Mouse (Mus musculus): Measurements from ENCODE around the gene Ecm1.

Ecm1 gene

DNA sequence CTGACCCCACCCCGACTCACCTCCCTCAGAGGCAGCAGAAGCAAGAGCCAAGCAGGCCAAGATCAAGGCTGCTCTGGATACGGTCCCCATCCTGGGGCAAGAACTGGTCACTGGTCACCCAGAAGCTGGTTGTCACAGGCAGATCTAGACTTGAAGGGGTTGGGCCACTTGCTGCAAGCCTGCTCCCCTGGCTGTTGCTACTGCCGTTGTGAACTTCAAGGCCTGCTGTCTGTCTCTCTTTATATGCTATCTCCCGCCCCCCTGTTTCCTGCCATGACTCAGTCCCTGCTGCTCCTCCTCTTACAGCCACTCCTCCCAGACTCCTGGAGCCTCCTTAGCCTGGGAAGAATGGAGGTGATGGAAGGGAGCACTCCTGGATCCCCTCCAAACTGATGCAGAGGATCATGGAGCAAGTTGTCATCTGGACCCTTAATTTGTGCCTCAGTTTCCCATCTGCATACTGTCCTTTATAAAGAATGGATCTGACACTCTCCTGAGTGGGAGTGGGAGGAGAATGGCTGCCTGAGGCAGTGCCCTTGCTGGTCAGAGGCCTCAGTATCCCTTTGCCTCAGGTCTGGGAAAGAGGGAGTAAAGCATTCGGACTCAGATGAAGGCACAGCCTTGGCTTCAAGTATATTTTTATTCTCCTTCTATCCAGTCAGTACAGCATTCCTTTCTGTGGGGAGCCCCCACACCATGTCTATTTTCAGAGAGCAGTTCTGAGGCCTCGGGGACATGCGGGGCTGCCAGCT is at the start of gene Ecm1:
Ecm1 (minus strand) TSS at position 217 of the 752 bp plus-strand sequence.
- in situ Hi-C loops (cut with MboI) = no loop called here

DNA sequence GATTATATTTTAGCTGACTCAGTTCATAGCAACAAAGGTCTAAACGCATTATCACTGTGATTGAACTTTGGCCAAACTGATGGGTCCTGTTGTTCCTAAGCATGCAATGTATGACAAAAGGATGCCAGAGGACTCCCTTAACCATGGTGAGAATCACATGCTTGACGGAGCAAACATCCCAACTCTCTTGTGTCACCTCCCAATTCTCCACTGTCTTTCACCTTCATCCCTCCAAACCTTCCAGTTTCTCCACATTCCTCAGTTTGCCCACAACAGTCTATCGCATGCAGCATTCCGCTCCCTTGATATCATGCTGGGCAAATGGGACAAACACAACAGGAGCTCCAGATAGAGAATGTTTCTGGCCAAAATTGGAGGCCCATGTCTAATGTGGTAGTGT is 46.1 kb upstream of the Ecm1 start:
- in situ Hi-C loops (cut with MboI) = no loop called here

DNA sequence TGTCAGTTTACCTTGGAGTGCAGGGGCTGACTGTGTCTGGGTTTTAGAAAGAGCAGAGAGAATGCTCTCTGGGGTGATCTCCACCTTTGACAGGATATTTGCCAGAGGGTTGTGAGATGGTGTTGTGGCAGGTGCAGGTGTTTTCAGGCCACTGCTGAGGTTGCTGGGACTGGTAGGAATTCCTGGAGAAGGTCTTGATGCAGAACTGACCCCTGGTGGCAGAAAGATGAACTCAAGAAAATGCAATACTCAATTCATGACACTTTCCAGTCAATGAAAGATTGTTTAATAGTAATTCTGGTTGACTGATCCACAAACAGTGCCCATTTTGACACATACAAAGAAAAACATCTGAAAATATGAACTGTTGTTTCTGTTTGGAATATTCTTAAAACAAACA is 32.6 kb upstream of the Ecm1 start:
- in situ Hi-C loops (cut with MboI) = no loop called here

DNA sequence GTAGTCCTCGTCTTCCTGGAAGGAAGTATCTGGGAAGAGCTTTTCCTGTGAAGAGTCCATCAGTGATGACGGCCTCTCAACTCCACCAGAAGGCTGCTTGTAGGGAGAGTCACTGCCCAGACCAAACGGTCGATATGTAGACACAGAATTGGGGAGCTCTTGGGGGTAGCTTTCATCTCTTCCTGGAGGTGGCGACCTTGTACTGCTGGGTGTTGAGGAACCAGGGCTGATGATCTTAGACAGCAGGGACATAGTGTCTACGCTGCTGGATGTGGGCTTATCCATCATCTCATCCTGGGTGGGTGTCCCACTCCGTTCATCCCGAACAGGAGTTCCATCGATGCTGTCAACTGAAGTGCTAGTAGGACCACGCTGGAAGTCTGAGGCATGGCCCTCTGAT is 26.2 kb upstream of the Ecm1 start:
- in situ Hi-C loops (cut with MboI) = no loop called here

DNA sequence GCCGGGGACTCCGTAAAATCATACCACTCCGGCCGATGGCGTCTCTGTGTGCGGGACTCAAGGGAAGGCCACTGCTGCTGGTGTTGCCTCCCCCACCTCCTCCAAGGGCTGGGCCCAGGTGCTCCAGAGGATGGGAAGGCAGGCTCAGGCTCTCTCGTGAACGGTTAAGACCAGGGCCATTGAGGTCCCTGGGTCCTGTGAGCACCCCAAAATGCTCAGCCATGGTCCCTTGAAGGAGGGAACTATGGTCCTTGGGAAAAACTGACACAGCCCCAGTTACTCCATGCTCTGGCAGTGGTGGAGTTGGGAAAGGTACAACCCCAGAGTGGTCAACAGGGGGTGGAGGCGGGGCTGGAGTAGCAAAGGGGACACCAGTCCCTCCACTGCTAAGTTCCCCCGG is 24.4 kb upstream of the Ecm1 start:
- in situ Hi-C loops (cut with MboI) = no loop called here

DNA sequence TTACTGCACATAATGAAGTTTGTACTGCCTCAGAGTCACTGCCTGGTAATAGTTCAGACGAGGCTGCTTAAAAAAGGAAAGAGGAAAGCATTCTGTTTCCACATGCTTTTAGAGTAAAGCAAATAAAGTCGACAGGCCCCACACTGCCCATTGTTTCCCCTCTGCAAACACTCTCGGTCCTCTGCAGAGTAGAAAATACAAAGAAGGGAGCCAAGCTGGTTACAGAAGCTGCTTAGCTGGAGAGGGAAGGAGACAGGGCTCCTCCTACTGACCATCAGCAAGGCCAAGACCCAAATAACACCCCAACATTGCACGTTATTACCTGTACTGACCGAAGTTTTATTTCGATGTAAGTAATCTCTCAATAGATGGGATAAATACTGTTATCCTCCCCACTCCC is 23.6 kb upstream of the Ecm1 start:
- in situ Hi-C loops (cut with MboI) = no loop called here

DNA sequence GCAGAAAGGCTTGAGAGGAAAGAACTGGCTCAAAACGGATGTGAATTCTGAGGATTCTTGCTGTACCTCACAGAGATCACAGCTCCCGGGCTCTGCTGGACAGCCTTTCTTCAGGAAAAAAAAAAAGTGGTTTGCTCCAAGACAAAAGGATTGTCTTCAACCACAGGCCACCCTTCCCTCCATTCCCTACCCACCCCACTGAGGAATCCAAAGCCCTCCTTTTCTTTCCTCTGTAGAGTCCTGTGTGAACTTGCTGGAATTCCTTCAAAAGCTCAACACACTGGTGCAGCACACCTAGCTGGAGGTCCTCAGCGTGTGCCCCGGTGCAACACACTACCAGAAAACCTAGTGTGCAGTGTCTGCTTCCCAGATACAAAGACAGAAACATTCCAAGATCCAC is 22.4 kb upstream of the Ecm1 start:
- in situ Hi-C loops (cut with MboI) = no loop called here

DNA sequence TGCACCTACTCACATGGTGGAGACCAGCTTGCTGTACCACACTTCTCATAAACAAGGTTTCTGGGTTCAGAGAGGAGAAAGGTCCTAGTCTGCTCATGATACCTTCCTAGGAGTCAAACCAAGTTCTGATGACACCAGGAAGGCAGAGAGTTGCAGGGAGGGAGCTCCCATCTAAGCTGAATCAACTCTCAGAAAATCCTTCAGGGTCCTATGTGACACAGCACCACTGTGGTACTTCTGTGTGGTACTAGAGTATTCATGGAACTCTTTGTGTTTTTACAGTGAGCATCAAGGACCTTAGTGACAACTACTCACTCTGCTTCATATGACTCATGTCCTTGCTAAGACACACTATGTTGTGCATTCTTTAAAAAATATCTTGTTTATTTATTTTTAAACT is 21.3 kb upstream of the Ecm1 start:
- in situ Hi-C loops (cut with MboI) = no loop called here

DNA sequence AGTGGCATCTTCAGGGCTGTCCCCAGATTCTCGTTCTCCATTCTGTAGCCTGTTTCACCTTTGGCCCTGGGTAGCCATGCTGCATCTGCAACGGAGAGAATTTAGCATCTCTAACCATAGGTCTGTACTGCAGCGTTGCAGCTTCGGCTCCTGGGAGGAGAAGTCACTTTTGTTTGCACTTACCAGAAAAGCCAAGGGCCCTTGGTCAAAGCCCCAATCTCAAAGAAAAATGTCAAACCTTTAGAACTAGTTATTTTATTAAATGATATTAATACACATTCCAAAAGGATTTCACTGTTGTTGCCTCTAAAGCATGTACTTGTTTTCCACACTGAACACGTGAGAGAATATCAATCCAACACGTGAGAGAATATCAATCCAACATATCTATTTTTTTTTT is 20.7 kb upstream of the Ecm1 start, which contains the start of gene Tars2:
Tars2 (minus strand) TSS at position 101 of the 400 bp plus-strand sequence.
- in situ Hi-C loops (cut with MboI) = no loop called here

DNA sequence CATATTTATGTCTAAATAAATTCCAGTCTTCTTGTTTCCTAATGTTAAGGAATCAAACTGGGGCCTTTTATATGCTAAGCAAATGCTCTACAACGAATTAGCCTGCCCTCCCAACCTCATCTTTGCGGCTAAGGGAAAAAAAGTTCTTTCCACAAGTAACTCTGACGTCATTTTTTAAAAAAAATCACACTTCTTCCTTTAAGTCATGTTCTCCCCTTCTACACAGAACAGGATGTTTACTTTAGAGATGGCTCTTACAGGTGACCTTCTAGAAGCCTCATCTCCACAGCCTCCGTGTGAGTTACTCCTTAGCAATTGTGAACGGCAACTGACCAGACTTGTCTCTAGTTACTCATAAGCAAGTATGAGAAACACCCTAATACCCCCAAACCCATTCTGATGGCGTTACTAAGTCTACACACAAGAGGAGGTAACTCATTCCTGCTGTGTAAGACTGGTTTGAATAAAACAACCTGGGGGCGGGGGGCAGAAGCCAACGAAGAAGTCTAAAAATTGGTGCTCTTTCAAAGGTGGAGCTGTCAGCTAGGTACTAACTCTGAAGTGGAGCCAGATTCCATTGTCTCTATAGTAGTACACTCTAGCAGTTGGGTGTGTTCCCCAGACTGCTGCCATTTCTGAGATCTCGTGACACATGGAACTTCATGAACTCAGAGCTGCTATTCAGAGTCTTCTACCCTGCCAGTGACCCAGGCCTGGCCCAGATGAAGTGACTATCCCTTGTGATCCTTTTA is 19.3 kb upstream of the Ecm1 start:
- in situ Hi-C loops (cut with MboI) = no loop called here

DNA sequence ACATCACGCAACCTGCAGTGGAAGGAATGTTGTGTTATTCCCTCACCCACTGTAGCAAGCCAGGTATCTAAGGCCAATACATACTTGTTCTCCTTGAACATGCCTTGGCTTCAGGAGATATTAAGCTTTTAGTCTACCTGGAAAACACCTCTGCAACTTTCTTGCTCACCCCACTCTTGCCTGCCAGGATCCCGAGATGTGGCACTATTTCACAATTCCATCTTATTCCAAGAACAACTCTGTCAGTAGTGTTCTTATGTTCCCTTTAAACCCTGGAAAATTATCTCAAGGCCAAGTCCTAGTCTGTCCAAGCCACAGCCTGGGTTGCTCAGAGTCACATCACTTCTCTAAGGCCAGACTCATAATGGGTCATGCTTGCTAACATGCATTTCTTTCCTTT is 17.4 kb upstream of the Ecm1 start:
- in situ Hi-C loops (cut with MboI) = no loop called here

DNA sequence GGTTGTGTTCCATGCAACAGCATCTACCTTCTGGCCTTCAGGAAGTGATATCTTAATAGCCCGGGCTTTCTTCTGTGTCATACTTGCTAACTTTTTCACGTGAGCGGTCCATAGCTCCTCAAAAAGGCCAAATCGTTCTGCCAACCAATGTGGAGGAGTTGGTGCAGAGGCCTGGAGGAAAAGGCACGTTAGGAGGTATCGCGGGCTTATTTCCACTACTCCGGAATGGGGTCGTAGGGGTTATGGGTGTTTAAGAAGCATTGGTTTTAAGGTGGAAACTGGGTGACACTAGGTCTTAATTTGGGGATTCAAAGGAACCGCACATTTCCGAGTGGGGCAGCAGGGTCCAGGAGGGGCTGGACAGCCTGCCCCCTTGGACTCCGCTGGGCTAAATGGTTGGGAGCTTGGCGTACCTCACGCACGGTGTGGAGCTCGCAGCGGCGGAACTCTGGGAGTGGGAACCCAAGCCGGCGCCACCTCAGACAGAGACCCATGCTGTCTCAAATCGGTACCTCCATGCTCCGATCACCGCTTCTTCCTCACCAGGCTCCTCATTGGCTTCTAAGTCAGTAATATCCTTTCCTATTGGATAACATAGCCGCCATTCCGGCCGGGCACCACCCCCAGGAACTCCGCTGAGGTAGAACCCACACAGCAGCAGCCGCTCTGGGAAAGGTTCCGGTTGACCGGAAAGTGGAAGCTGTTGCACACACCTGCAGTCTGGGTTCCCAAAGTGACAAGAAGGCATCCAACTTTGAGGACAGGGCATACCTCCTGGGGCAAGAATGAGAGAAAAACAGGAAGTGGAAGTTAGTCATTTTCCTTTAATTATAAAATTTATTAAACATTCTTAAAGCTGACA is 15.2 kb upstream of the Ecm1 start:
- in situ Hi-C loops (cut with MboI) = no loop called here

DNA sequence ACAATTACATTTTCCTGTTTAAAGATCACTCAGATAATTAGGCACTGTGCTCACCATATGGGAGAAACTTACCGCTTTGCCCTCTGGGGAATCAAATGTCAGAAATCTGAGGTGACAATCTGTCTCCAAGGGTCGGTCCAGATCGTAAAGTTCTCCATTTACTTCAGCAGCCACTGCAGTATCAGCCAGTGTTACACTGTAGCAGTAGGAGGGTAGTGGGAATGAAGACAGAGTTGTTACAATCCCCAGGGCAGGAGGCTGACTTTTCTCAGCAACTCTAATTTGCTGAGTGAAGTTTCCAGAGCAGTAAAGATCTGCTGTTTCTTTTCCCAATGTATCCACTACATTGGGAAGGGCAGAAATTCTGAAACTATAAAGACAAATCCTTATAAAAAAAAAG is 13.6 kb upstream of the Ecm1 start:
- in situ Hi-C loops (cut with MboI) = no loop called here

DNA sequence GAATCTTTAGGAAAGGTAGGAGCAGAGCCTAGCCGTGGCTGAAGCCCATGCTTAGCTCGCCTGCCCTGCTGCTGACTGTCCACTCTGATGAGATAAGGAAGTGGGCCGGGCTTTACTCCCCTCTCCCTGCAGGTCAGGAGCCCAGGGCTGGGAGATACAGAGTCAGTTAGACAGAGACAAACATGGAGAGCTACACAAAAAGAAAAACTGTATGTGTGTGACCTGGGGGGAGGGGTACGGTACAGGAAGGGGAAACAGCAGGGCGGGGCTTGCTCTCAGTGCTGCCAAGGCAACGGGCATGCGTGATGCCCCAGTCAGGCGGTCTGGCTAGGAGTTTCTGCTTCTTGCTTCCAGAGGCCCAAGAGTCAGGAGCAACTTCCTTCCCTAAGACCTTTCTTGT is 1.0 kb upstream of the Ecm1 start:
- in situ Hi-C loops (cut with MboI) = no loop called here

DNA sequence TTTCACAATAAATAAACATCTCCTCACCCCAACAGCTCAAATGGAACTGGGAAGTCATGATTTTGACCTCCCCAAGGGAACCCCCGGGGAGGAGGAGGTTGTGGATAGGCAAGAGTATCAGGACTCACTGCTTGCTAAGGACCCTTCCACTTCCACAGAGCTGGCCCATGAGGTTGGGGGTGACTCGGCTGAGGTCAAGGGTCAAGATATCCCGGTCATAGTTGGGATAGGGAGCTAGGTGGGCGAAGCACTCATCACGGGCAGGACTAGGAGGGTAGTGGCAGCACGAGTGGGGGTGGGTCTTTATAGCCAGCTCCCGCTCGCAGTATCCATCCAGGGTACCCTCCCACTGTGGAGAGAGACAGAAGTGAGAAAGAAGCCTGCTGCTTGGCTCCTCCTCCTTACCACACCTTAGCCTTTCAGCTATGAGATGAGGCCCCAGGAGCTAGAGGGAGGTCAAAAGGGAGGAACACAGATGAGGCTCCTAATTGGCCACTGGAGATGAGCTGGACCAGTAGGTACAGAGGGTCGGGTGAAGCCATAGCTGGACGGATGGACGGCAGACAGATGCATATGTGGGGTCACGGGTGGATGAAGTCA is 4.2 kb downstream of the Ecm1 start:
- in situ Hi-C loops (cut with MboI) = no loop called here

DNA sequence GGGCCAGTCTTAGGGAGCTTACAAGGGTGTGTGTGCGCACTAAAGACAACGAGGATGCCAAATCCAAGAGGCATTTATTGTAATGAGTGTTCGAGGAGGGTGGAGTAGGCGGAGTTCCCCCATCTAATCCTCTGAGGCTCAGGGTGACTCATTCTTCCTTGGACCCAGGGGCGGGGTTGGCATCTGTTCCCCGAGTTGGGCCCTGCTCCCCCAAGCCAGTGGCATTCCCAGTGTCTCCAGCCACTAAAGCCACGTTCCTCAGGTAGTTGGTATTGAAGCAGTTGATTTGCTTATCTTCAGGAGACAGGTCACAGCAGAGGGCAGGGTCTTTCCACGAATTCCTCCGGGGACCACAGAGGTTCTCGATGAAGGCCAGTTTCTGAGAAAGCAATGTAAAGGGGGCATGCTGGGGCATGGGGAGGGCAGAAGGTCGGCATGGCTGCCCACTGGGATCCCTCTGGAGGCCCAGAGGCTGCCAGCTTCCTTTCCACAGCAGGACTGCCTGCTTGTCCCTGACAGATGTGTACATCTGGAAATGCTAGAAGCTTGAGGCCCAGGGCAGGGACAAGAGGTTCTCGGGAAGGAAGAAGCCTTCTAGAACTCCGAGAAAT is 5.2 kb downstream of the Ecm1 start:
- in situ Hi-C loops (cut with MboI) = no loop called here

DNA sequence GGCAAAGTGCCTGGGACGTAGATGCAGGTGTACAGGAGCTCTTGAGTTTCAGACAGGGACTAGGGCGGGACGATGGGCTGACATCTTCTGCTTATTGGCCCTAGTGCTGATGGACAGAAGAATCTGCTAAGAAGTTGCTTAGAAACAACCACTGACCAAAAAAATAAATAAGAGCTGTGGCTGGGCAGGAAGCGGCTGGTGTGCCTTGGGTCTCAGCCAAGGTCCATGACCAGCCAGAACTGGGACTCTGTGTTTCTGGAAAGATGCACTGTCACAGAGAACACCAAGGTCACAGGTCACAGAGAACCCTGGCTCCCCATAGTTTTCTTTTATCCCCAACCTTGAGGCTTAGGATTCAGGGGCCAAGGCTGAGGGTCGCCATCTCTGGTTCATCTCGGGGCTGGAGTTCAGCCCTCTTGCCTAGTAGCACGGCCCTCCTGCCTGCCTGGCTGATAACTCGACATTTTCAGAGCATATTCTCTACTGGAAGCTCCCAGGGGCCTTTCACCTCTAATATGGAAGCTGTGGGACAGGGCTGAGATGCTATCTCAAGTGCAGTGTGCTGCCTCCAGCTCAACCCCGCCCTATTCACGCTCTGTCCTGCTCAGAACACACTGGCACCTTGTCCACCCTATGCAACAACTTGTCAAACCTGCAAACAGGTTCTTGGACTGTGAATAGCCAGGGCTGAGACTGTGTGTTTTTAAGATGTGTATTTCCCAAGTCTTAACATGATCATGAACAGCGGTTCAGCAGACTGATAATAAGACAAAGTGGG is 6.4 kb downstream of the Ecm1 start:
- in situ Hi-C loops (cut with MboI) = no loop called here

DNA sequence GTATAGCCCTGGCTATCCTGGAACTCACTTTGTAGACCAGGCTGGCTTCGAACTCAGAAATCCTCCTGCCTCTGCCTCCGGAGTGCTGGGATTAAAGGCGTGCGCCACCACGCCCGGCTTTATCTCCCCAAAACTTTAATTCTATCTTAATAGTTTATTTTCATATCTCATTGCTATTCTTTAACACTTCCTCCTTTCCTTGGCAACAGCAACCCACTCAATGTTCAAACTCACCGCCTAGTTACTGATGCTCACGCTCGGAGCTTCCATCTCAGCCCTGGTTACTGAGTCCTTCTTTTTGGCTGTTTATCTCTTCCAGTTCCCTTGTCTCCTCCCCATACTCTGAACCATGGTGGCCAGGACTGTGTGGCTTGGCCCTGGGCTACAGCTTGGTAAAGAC is 7.1 kb downstream of the Ecm1 start:
- in situ Hi-C loops (cut with MboI) = no loop called here

DNA sequence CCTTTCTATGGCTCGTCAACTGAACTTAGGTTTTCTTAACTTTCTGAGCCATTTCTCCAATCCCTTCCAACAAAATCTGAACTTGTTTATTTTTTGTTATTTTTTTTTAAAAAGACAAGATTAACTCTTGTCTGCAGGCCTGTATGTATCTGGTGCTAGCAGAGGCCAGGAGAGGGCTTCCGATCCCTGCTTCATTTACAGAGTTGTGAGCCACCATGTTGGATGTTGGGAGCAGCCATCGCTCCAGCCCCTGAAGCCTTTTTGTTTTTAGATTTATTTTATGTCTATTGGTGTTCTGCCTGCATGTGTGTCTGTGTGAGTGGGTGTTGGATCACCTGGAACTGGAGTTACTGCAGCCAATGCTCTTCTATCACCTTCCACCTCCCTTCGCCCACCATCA is 7.6 kb downstream of the Ecm1 start:
- in situ Hi-C loops (cut with MboI) = no loop called here

DNA sequence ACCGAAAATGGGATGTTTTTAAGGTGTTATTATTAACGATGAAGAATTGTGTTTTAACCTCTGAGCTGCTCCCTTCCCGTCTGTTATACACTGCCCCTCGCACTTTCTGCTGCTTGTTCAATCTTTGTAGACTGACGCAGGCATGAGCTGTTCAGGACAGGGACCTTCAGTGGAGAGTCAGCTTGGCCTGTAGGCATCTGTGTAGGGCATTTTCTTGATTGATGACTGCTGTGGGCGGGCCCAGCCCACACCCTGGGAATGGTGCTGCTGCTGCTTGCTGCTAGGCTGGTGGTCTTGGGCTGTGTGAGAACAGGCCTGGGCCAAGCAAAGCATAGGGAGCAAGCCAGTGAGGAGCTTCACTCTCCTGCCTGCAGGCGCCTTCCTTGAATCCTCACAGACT is 8.9 kb downstream of the Ecm1 start:
- in situ Hi-C loops (cut with MboI) = no loop called here

DNA sequence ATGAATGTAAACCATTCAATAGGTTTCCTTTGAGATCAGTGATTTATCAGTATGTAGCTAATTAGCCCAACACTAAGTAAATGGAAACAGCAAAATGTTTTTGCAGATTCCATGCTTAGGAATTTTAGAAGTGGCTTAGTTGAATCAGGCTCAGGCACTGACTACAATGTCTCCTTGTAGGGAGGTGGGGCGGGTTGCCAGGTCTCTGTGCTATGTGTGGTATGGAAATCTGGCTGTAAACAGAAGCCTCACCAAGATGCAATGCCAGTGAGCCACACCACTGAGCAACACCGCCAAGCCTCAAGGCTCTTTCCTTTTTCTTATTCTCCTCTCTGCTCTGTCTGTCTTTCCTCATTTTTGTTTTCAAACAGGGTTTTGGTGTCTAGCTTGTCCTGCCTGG is 10.5 kb downstream of the Ecm1 start:
- in situ Hi-C loops (cut with MboI) = no loop called here
